ENCODE assay signal across 1 mouse cellular context in genomic region chr3:54811616-54812015, GRCm38 (mm10).
TF ChIP-seq lines count a peak whose summit lies in the region.

No protein-coding gene starts in this region.

TF ChIP-seq in CH12.LX, 34 proteins besides CTCF, POLR2A, EP300 and RAD21 (continued from another document):
- TF ChIP-seq JUND (conservative IDR thresholded peaks at IDR 0.05; ENCODE audit: low read depth, low read length) = no peak
